Mouse (Mus musculus): ENCODE measurements around the gene Fgfr2. TPM values are rescaled to one million over a fixed set of nuclear protein-coding genes. Genes with fewer than 3 reads are reported as not detected.
"Not testable (repeated sequence)": the region's sequence is repeated elsewhere in the genome, so short reads cannot be mapped to it uniquely, and the experiment has no call there.

The Fgfr2 gene
- polyA plus RNA-seq, 1 experiment from 2014 or later = 81.1 TPM

DNA sequence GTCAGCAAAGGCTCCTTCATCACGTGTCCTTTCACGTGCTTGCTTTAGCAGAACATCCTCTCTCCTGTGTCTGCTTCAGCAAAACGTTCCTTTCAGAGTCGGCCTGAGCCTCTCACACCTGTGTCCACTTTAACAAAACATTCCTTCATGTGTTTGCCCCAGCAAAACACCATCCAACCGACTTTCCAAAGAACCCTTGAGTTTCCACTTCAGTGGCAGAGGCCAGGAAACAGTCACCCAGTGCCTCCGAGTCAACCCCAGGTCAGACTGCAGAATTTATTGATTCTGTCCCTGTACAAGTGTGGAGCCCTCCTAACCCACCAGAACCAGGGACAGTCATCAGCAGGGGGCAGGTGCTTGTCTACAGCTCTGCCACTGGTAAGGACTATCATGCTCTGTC lies 460.3 kb downstream of the Fgfr2 start:
- H3K4me3 ChIP-seq; H3K9me3 ChIP-seq (replicated peaks); H3K4me2 ChIP-seq (replicated peaks); H3K27ac ChIP-seq; H3K36me3 ChIP-seq; H3K27me3 ChIP-seq; H3K9ac ChIP-seq; ATAC-seq (ENCODE audit: low FRiP score): not testable (repeated sequence)
- WGBS = 76% methylated on average over 6 of the region's 6 CpGs
- peaks cover 20% of the 10 kb centered on the region for H3K4me1 ChIP-seq

DNA sequence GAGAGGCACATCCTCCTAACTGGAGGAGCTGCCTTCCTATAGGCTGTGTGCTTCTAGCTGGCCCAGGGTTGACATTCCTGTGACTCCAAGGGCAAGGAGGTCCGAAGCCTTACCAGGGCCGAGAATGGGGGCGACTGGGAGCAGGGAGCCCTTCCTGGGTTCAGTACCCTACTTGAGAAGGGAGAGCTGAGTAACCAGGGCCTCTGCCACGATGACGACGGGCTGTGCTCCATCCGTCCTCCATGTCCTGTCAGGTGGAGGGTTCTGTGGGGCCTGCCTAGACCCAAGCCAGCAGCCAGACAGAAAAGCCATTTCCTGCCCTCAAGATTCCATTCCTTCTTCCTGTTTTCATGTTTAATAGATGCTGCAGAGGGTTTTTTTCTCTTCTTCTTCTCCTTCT lies 463.5 kb downstream of the Fgfr2 start:
- no peaks in the 10 kb centered on the region for H3K9me3 ChIP-seq (replicated peaks)
- ATAC-seq (ENCODE audit: low FRiP score) = no peak
- H3K4me2 ChIP-seq (replicated peaks) = no peak overlapping the region
- H3K9ac ChIP-seq = no peak overlapping the region
- H3K27me3 ChIP-seq = peaks cover 12% of the 10 kb centered on the region; the same call in 1 of the 2 replicates
- peaks cover 27% of the 10 kb centered on the region for H3K4me1 ChIP-seq
- 71% methylated on average over 7 of the region's 7 CpGs for WGBS
- no peak overlapping the region for H3K27ac ChIP-seq
- H3K36me3 ChIP-seq = no peaks in the 10 kb centered on the region
- H3K4me3 ChIP-seq = no peak overlapping the region

DNA sequence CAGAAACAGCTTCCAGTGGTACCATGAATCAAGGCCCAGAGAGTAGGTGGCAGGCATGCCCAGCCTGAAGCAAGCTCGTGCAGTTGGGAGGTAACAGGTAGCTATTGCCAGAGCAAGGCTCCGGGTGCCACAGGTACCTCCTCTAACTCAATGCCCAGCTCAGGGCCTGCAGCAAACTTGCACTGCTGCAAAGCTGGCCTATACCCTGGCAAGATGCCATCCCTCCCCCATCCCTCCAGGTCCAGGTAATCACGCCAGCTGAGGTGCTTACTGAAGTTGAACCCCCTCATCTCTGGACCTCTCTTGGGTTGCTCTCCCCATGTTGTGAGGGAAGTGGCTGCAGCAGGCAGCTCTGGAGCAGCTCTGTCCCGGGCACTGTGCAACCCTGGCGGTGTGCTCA lies 464.5 kb downstream of the Fgfr2 start:
- Histone ChIP-seq H3K36me3 (no peaks in the 10 kb centered on the region), H3K27ac (no peak overlapping the region), H3K4me3 (no peak overlapping the region), H3K9me3 (replicated peaks) (no peaks in the 10 kb centered on the region), H3K9ac (no peak overlapping the region), H3K27me3 (0 out of 2 replicates have a peak, but pooled peaks cover 7% of the 10 kb centered on the region), H3K4me1 (peaks cover 27% of the 10 kb centered on the region), H3K4me2 (replicated peaks) (no peak overlapping the region)
- WGBS = 83% methylated on average over 5 of the region's 5 CpGs
- no peak for ATAC-seq (ENCODE audit: low FRiP score)

DNA sequence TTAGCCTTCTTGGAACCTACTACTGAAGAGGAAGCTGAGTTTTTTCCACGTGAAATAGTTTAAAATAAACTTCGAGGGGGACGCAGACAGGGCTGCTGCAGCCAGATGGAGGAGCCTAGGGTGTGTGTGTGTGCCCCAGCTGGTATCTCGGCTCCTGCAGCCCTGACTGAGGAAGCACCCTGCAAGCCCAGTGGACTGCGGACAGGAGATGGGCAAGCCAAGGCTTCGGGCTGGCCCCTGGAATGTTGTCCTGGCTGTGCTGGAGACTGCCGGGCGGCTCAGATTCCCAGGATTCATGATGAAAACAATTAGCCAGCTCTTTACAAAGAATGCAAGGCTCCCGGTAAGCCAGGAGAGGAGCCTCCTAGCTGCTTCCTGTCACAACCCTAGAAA lies 465.1 kb downstream of the Fgfr2 start:
- Histone ChIP-seq H3K27ac (peak overlapping the region; percentile 17; the same call in 1 of the 2 replicates), H3K9ac (no peak overlapping the region), H3K9me3 (replicated peaks) (no peaks in the 10 kb centered on the region), H3K36me3 (no peaks in the 10 kb centered on the region), H3K27me3 (0 out of 2 replicates have a peak, but pooled peaks cover 7% of the 10 kb centered on the region), H3K4me2 (replicated peaks) (0 out of 2 replicates have a peak overlapping the region, but pooled peaks have one; percentile 11), H3K4me3 (no peak overlapping the region), H3K4me1 (peaks cover 27% of the 10 kb centered on the region)
- WGBS = 10% methylated on average over 9 of the region's 9 CpGs
- no peak for ATAC-seq (ENCODE audit: low FRiP score)

DNA sequence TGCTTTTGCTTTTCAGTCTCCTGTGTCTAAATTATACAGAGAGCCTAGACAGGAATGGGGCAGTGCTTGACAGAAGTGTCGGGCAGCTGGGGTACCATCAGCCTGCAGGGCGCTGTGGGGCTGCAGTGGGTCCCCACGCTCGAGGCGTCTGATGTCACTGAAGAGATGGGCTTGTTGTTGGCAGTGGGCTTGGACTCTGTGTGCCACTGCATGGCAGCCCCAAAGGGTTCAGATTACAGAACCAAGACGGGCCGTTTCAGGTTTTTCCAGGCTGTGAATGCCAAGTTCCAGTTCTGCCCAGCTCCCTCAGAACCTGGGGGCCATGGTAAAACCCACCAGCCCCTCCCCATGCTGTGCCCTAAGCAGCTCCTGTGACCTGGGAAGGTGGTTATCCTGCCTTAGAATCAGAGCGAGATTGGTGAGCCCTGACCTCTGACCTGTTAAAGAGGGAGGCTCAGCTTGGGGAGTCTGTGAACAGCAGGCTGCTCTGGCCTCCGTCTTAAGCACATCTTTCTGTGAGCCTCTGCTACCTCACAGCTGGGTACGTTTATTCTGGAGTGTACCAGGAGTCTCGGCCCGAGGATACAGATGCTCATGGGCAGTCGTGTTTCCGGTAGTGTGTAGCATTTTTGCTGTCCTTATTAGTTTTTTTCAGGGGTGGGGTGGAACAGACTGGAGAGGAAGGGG lies 465.6 kb downstream of the Fgfr2 start:
- H3K4me1 ChIP-seq = peaks cover 27% of the 10 kb centered on the region
- H3K27me3 ChIP-seq = 0 out of 2 replicates have a peak, but pooled peaks cover 7% of the 10 kb centered on the region
- no peaks in the 10 kb centered on the region for H3K36me3 ChIP-seq
- no peaks in the 10 kb centered on the region for H3K9me3 ChIP-seq (replicated peaks)
- H3K27ac ChIP-seq = no peak overlapping the region
- H3K4me3 ChIP-seq = no peak overlapping the region
- no peak overlapping the region for H3K9ac ChIP-seq
- 0 out of 2 replicates have a peak overlapping the region, but pooled peaks have one; percentile 11 for H3K4me2 ChIP-seq (replicated peaks)
- 46% methylated on average over 14 of the region's 14 CpGs for WGBS
- no peak for ATAC-seq (ENCODE audit: low FRiP score)

DNA sequence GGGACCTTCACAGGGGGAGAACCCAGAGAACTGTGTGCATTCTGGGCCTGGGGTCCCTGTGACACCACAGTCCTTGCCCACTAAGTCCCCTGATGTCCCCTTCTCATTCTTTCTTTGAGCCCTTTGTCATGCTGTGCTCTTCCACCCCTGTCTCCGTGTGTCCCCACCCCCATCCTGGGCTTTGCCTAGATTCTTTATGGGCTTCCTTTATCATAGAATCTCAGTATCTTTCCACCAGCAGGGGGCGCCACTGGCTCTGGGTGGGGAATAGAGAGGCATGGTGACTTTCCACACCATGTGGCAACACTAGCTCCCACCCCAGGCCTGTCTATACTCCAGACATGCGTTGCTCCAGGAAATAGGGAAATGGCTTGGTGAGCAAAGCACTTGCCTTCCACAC lies 466.6 kb downstream of the Fgfr2 start:
- Histone ChIP-seq H3K27me3 (0 out of 2 replicates have a peak, but pooled peaks cover 7% of the 10 kb centered on the region), H3K4me2 (replicated peaks) (0 out of 2 replicates have a peak overlapping the region, but pooled peaks have one; percentile 8), H3K4me3 (no peak overlapping the region), H3K36me3 (no peaks in the 10 kb centered on the region), H3K9ac (no peak overlapping the region), H3K9me3 (replicated peaks) (no peaks in the 10 kb centered on the region), H3K27ac (peak overlapping the region; percentile 57; the same call in 1 of the 2 replicates), H3K4me1 (peaks cover 27% of the 10 kb centered on the region)
- peak; percentile 64 for ATAC-seq (ENCODE audit: low FRiP score)
- WGBS = 3% methylated on average over 3 of the region's 3 CpGs

DNA sequence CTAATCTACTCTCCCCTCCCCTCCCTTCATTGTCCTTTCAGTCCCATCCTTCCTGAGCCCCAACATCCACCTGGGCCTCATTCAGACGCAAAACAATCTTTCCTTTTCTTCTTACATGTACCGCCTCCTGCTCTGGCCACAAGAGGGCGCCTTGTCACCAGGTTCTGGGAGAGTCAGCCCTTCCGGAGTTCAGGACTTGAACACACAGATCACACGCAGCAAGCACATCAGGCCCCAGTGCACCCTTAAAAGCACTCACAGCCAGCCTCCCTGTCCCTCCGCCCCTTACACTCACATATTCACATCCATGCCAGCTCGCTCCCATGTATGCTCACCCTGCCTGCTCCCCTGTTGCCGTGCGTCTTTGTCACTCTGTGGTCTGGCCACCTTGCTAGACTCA lies 467.1 kb downstream of the Fgfr2 start:
- Histone ChIP-seq H3K9ac (no peak overlapping the region), H3K9me3 (replicated peaks) (no peaks in the 10 kb centered on the region), H3K4me3 (no peak overlapping the region), H3K36me3 (no peaks in the 10 kb centered on the region), H3K4me1 (peaks cover 27% of the 10 kb centered on the region), H3K4me2 (replicated peaks) (0 out of 2 replicates have a peak overlapping the region, but pooled peaks have one; percentile 8), H3K27ac (peak overlapping the region; percentile 57; the same call in 1 of the 2 replicates), H3K27me3 (0 out of 2 replicates have a peak, but pooled peaks cover 7% of the 10 kb centered on the region)
- ATAC-seq (ENCODE audit: low FRiP score) = peak; percentile 60
- WGBS = 15% methylated on average over 9 of the region's 9 CpGs

DNA sequence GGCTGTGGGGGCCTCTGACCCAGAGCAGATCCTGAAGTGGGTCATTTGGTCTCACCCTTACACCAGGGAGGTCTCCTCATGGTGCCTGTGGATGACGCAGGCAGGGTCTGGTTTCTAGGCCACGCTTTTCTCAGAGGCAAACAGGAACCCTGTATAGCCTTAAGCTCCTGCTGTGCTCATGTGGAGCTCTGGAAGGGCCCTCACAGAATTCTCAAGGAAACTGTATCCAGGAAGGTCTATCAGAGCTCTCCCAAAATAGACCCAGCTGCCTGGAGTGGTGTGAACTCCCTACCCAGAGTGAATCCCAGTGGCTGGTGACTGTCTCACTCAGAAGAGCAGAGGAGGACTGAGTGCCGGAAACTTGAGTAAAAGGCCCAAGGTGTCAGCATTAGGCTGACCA lies 468.7 kb downstream of the Fgfr2 start:
- no peak for ATAC-seq (ENCODE audit: low FRiP score)
- no peaks in the 10 kb centered on the region for H3K36me3 ChIP-seq
- no peak overlapping the region for H3K4me3 ChIP-seq
- 81% methylated on average over 3 of the region's 3 CpGs for WGBS
- 0 out of 2 replicates have a peak, but pooled peaks cover 7% of the 10 kb centered on the region for H3K27me3 ChIP-seq
- no peak overlapping the region for H3K27ac ChIP-seq
- H3K4me2 ChIP-seq (replicated peaks) = no peak overlapping the region
- peaks cover 27% of the 10 kb centered on the region for H3K4me1 ChIP-seq
- H3K9me3 ChIP-seq (replicated peaks) = no peaks in the 10 kb centered on the region; the same call in 1 of the 2 replicates
- H3K9ac ChIP-seq = no peak overlapping the region

DNA sequence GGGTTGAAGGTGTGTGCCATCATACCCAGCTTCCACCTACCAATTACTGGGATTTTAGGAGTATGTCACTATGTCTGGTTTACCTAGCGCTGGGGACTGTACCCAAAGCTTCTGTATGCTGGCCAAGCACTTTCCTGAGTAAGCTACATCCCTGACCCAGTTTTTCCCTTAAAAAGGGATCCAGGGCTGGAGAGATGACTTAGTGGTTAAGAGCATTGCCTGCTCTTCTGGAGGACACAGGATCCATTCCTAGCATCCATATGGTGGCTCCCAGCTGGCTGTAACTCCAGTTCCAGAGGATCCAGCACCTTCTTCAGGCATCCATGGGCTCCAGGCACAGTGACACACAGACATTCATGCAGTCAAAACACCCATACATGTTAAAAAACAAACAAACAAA lies 476.6 kb downstream of the Fgfr2 start:
- no peaks in the 10 kb centered on the region for H3K36me3 ChIP-seq
- 100% methylated on average over 1 of the region's 1 CpGs for WGBS
- H3K9me3 ChIP-seq (replicated peaks) = no peaks in the 10 kb centered on the region; the same call in 1 of the 2 replicates
- peaks cover 1% of the 10 kb centered on the region; the same call in 1 of the 2 replicates for H3K4me1 ChIP-seq
- H3K4me3 ChIP-seq = no peak overlapping the region
- H3K4me2 ChIP-seq (replicated peaks) = no peak overlapping the region
- ATAC-seq (ENCODE audit: low FRiP score) = no peak
- H3K9ac ChIP-seq = no peak overlapping the region
- H3K27ac ChIP-seq = no peak overlapping the region
- peaks cover 7% of the 10 kb centered on the region; the same call in 1 of the 2 replicates for H3K27me3 ChIP-seq

DNA sequence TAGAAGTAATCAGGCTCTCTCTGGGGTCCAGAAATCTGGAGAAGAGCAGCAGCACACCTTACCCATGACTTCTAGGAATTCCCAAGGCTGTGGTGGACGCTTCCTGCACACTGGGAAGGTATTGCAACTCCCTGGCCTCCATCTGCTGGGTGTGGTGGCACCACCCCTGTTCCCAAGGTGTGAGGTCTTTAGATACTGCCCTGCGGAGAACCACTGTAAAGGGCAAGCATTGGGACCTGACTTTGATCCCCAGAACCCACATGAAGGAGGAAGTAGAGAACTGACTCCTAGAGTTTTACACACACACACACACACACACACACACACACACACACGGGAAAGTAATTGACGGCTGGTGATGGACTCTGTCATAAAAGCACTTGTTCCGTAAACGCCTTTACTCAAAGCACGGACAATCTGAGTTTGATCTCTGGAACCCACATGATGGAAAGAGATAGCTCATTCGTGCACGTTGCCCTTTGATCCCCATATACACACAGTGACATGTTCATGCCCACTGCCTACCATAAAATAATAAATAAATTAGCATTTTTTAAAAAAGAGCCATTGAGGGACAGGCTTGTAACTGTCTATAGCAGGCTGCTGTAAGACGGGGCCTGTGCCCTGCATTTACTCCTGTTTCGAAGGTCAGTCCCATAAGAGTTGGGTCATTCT lies 478.4 kb downstream of the Fgfr2 start:
- WGBS = 85% methylated on average over 11 of the region's 11 CpGs
- Histone ChIP-seq H3K36me3 (no peaks in the 10 kb centered on the region), H3K27ac (no peak overlapping the region), H3K27me3 (peaks cover 7% of the 10 kb centered on the region; the same call in 1 of the 2 replicates), H3K9ac (no peak overlapping the region), H3K4me1 (peaks cover 9% of the 10 kb centered on the region), H3K4me3 (no peak overlapping the region), H3K9me3 (replicated peaks) (no peaks in the 10 kb centered on the region; the same call in 1 of the 2 replicates), H3K4me2 (replicated peaks) (no peak overlapping the region)
- no peak for ATAC-seq (ENCODE audit: low FRiP score)

DNA sequence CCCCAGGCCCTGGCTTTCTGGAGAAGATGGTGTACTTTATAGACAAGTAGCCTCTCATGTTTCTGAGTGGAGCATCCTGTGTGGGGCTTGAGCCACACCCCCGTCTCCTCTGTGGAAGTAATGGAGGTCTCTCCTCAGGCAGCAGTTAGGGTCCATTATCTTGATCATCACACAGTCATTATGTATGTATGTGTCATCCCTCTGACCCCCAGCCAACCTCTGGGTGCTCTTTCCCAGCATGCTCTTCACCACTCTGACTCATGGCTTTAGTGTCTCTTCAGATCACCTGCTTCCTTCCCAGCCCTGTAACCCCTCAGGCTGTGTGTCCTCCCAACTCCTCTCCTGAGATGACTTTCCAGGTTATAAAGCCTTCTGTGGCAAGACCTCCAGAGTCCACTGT lies 481.5 kb downstream of the Fgfr2 start:
- Histone ChIP-seq H3K4me3 (no peak overlapping the region), H3K9ac (no peak overlapping the region), H3K4me1 (peaks cover 15% of the 10 kb centered on the region), H3K4me2 (replicated peaks) (no peak overlapping the region), H3K27me3 (peaks cover 7% of the 10 kb centered on the region; the same call in 1 of the 2 replicates), H3K9me3 (replicated peaks) (no peaks in the 10 kb centered on the region), H3K27ac (no peak overlapping the region), H3K36me3 (no peaks in the 10 kb centered on the region)
- no peak for ATAC-seq (ENCODE audit: low FRiP score)
- WGBS = 78% methylated on average over 1 of the region's 1 CpGs

DNA sequence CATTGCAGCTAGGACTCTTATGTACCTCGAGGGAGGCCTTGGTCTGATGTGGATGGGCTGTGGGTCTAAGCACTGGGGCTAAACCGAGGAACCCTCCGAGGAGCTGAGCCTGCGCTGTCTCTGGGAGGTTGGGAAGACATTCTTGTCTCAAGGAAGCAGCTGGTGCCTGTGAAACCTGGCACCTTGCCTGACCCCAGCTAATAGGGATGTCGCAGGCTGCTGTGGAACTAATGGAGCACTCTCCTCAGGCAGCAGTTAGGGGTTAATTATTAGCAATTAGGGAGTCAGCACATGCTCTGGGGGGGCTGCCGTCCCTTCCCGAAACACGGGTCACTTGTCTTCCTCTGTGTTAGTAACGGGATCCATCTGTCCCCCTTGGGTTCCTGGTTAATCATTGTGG lies 482.2 kb downstream of the Fgfr2 start:
- Histone ChIP-seq H3K4me3 (no peak overlapping the region), H3K9ac (no peak overlapping the region), H3K4me1 (peaks cover 15% of the 10 kb centered on the region), H3K4me2 (replicated peaks) (no peak overlapping the region), H3K27me3 (peaks cover 7% of the 10 kb centered on the region; the same call in 1 of the 2 replicates), H3K36me3 (no peaks in the 10 kb centered on the region), H3K27ac (no peak overlapping the region), H3K9me3 (replicated peaks) (no peaks in the 10 kb centered on the region)
- WGBS = 19% methylated on average over 9 of the region's 9 CpGs
- peak; percentile 23; the same call in 1 of the 2 replicates for ATAC-seq (ENCODE audit: low FRiP score)

Data from hindbrain, embryonic 12.5 days (tissue).